Mouse (Mus musculus): ENCODE data around the gene Frs2.

DNA sequence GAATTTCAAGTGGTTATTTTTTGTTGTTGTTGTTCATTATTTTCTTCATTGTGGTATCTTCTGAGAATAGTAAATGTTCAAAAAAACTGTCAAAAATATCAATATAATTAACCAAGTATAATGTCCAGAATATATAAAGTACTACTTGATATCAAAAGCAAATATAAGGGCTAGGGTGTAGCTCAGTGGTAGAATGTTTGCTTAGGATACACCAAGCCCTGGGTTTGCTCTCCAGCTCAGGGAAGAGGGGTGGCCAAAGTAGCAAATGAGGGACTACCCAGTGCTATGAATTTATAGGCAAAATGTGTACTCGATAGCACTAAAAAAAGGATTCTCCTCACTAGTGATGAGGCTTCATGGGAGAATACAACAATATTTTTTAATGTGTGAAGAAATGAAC, 24.8 kb upstream of the Frs2 start:
- TF ChIP-seq CTCF (IDR thresholded peaks at IDR 0.05; ENCODE audit: control insufficient read depth, insufficient read depth, low read length) (no peak), POLR2A (IDR thresholded peaks at IDR 0.05; ENCODE audit: borderline replicate concordance, control insufficient read depth, low read depth, low read length) (no peak)
